Mouse (Mus musculus) CD8-positive naive resting alpha-beta T cell, adult 2 months (primary cell): ENCODE results near the gene Myo18a.

Source experiments
- DNase-seq, 2 experiments: peaks; one replicate each; pipeline ENCODE4 v3.0.0; 2022; ENCODE audit warnings: low read depth in 2 of 2, low spot score in 2 of 2

The Myo18a gene

GRCm38 (mm10) chr11:77864771-77865170 is 101.7 kb downstream of the Myo18a start:
- no peak for DNase-seq

- DNase-seq: no peak
Observed at GRCm38 (mm10) chr11:77867419-77868083, 104.5 kb downstream of the Myo18a start.

GRCm38 (mm10) chr11:77871436-77871835 is 108.4 kb downstream of the Myo18a start:
- DNase-seq: no peak

DNA sequence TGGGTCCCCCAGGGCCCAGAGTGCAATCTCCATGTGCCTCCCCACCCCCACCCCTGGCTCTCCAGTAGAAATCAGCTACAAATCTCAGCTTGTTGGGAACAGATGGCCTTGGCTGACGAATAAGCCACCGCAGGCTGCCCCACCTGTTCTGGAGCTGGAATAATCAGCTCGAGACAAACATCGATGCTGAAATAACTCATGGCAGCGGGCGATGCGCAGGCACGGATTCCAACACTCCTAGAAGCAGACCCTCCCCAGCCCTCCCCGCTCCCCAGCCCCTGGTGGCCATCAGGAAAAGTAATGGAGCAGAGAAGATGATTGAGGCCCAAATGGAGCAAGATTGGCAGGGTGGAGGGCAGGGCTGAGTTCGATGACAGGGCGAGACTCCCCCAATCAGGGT is 109.2 kb downstream of the Myo18a start:
- no peak for DNase-seq

DNA sequence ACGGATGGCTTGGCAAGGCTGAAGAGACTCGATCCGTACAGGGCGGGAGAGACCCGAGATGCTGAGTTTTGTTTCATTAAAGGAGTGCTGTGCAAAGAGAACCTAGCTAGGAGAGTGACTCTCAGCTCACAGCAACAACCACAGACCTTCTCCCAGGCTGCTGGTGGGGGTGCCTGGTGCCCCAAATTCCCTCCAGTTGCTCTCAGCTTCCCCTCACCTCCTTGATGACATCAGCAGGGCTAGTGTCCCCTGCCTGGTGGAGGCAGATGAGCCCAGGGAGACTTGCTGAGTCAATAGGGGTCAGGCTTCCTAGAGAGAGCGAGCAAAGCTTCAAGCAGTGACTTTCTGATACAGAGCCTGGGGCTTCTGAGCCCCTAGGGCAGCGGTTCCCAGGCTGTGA is 109.6 kb downstream of the Myo18a start:
- DNase-seq: no peak

- no peak for DNase-seq
Observed at GRCm38 (mm10) chr11:77873116-77873515, 110.1 kb downstream of the Myo18a start.

GRCm38 (mm10) chr11:77874685-77875231 is 111.7 kb downstream of the Myo18a start:
- DNase-seq: no peak

DNA sequence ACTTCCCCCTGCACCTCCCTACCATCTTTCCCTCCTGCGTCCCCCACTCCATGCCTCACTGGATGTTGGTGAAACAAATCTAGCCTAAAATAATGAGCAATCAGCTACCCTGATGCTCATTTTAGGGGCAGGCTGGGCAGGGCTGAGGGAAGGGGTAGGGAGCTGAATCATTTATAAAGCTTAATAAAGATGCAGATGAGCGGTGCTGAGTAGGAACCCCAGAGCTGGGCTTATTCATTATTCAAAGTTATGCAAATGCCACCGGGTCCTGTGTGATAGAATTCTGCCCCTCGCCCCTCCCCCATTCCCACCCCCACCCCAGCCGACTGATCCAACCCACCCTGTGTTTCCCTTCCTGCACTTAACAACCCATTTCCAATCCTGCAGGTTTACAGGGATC is 112.2 kb downstream of the Myo18a start:
- DNase-seq: no peak

DNA sequence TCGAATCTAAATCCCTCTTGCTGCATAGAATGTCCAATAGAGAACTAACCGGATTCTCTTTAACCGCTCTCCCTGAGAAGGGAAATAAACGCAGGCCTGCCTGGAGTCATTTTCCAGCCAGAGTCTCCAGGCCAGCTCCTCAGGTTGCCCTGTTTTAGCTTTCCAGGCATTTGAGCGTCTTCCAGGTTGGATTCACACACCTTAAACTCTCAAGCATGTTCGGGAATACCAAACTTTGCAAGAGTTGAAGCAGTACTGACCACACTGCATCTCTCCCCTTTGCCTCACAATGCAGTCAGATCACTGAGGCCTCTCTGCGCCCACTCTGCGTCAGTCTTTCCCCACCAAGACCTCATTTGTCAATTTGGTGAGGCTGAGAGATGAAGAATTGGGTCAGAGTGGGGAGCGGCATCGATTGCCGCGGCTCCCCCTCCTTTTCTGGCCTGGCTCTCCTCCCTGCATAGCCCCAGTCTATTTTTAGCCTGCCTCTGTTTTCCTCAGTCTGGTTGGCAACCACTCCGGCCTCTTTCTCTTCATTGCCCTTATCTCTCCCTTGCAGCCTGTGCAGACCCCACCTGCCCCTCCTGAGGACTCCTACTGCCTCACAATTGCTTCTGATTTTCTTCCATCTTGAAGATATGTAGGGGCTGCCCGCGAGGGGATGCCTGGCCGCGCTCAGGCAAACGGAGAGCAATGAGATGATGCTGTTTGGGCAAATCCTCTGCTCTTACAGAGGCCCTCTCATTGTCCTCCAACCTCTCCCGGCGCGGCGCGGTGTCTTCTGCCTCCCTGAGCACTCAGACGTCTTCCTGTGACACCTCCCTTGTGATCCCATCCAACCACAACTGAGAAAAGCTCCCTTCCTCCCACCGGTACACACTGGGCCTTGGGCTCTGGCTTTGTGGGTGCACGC is 113.1 kb downstream of the Myo18a start:
- peak; percentile 8 to 15 for DNase-seq

GRCm38 (mm10) chr11:77876760-77877148 is 113.7 kb downstream of the Myo18a start:
- no peak for DNase-seq

- DNase-seq: no peak
Observed at GRCm38 (mm10) chr11:77884524-77885245, 121.6 kb downstream of the Myo18a start.

DNA sequence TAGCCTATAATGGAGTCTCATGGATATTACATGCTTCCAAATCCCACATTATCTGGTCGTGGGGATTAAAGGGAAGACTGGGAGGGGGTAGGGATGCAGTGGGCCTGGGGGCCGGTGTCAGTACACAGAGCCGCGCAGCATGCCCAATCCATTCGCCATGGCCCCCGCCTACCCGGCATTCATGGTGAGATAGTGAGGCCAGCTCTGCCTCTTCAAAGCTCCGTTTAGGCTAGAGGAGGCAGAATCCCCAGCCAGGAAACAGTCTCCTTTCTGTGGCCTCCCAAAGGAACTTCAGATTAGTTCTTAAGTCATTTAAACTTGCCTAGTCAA is 122.2 kb downstream of the Myo18a start:
- DNase-seq: no peak

- peak; percentile 68 to 71 for DNase-seq
Observed at GRCm38 (mm10) chr11:77887373-77887960, 124.4 kb downstream of the Myo18a start.

DNA sequence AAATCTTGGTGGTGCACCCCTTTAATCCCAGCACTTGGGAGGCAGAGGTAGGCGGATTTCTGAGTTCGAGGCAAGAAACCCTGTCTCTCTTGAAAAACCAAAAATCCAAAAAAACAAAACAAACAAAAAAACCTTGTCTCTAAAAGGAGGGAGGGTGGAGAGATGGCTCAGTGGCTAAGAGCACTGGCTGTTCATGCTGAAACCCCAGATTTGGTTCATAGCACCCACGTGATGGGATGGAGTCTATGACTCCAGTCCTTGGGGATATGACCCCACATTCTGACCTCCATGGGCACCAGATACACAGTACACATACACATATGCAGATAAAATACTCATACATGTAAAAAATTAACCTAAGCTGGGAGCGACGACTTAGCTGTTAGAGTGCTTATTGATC is 125.8 kb downstream of the Myo18a start:
- no peak for DNase-seq

GRCm38 (mm10) chr11:77889484-77889883 is 126.4 kb downstream of the Myo18a start:
- no peak for DNase-seq

- DNase-seq: no peak
Observed at GRCm38 (mm10) chr11:77890648-77891258, 127.7 kb downstream of the Myo18a start.

DNA sequence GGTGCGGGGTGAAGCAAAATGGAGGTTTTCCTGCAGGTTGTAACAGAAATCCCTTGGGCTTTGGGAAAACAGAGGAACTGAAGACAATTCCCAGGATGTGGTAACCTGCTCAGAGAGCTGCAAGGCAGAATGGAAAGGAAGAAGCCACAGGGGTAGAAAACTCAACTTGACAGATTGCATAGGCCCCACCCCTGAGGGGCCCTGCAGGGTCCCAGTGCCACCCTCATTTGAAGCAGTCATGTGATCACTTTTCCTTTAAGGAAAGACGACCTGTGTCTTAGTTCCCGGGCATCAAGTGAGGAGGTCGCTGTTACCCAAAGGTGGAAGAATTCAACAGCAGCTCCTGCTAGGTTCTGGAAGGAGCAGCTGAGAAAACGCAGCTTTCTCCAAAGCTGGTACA is 129.8 kb downstream of the Myo18a start:
- no peak for DNase-seq

DNA sequence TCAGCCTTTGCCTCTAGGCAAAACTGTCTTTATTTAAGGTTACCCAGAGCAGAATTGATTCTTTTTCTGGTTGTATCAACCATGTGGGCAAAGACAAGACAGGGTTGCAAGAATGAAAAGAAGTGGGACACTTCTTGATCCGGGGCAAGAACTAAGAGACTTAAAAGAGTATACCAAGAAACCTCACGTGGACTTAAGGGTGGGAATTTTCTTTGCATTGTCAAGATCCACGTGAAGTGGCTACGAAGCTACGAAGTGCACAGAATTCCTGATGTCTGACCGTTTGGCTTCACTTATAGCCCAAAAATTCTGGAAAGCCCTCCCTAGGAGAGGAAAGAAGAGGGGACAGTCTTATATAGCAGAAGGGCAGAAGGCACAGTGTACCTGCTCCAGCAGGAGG is 130.2 kb downstream of the Myo18a start:
- no peak for DNase-seq

DNA sequence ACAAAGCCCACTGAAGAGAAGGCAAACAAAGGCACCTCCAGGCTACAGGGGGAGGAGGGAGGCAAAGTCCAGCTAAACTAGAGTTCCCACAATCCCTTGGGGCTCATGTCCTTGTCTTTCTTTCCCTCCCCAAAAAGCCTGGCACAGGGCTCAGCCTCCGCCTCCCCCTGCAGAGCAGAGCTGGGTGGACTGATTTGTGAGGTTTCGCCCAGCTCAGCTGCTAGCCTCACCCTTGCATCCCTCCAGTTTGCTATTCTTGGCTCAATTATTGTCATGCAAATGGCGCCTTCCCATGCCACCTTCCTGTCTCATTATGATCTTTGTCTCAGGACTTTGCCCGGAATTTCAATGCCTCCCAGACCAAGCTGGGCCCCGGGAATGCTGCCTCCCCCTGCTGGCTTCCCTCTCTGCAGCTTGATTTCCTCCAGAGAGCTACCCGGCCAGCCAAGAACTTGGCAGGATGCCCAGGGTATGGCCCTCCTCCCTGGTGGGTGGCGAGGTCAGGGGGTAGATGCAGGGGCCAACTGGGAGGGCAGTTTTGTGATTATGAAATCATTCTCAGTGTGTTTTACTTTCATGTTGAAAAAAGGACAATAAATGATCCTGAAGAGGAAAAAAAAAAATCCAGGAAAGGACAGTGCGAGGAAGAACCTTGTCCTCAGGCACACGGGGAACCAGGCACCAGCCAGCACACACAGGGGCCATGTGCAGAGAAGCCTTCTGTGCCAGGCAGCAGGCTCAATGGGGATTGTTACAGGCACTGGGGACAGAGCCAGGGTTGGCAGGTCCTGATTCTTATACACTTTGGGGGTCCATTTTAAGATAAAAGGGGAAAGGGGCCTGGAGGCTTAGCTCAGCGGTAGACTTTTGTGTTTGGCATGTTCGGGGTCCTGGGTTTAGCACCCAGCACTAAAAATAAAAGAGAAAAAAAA is 131.0 kb downstream of the Myo18a start, which contains the start of gene Pipox:
Gene Pipox (minus strand): TSS at position 310 of the 932 bp plus-strand sequence.
- no peak for DNase-seq

GRCm38 (mm10) chr11:77894967-77895366 is 131.9 kb downstream of the Myo18a start:
- DNase-seq: no peak
